Mouse (Mus musculus) spleen, adult 2 months (tissue): Measurements from ENCODE around the gene Casz1.

Experiments
- CTCF ChIP-seq: fragments of 200-500 bp; IDR thresholded peaks from 2 replicates; pipeline ENCODE4 v1.5.1; 2011; ENCODE audit warnings: mild to moderate bottlenecking, inconsistent platforms; ENCODE audit not compliant: insufficient read depth, insufficient read length, insufficient replicate concordance; ENCODE audit errors: extremely low read depth
- POLR2A ChIP-seq: fragments of 200-500 bp; IDR thresholded peaks from 2 replicates; pipeline ENCODE4 v1.6.1; 2011; ENCODE audit warnings: low read depth, low read length, inconsistent platforms

GRCm38 (mm10) chr4:148806836-148807235, 2.6 kb downstream of the Casz1 start:
- TF ChIP-seq CTCF (no peak), POLR2A (no peak)
